Mouse (Mus musculus): Measurements from ENCODE around the gene Pqlc3. TPM values are rescaled to one million over a fixed set of nuclear protein-coding genes. Genes with fewer than 3 reads are reported as not detected.

Gene Pqlc3
- total RNA-seq, 2 experiments from 2014 or later, result 2.8 to 3.3 TPM

- peak; percentile 56 for DNase-seq (ENCODE audit: low spot score)
- intact Hi-C loops (cut with DNase I), result loop anchor here (1.0 to 5.0 kb wide), 2 partner anchors 203 to 294 kb away; no protein-coding TSS in a partner anchor
These were observed 11.1 kb upstream of the Pqlc3 start, which contains the start of gene 2410004P03Rik for GRCm38 (mm10) chr12:17011100-17011870. 2410004P03Rik (minus strand) TSS chr12:17011727.

- DNase-seq (ENCODE audit: low spot score), result no peak
- intact Hi-C loops (cut with DNase I), result no loop called here
These were observed 9.3 kb upstream of the Pqlc3 start for GRCm38 (mm10) chr12:17009466-17009865.

GRCm38 (mm10) chr12:17001211-17001610 lies 1.0 kb upstream of the Pqlc3 start:
- intact Hi-C loops (cut with DNase I), result no loop called here
- DNase-seq (ENCODE audit: low spot score), result no peak

- intact Hi-C loops (cut with DNase I), result no loop called here
- DNase-seq (ENCODE audit: low spot score), result no peak
These were observed 420 bp upstream of the Pqlc3 start for GRCm38 (mm10) chr12:17000628-17001027.

GRCm38 (mm10) chr12:16999146-16999545 lies 1.1 kb downstream of the Pqlc3 start:
- intact Hi-C loops (cut with DNase I), result no loop called here
- no peak for DNase-seq (ENCODE audit: low spot score)

- DNase-seq (ENCODE audit: low spot score), result no peak
- intact Hi-C loops (cut with DNase I), result no loop called here
These were observed 3.2 kb downstream of the Pqlc3 start for GRCm38 (mm10) chr12:16996886-16997462.

- no peak for DNase-seq (ENCODE audit: low spot score)
- intact Hi-C loops (cut with DNase I), result no loop called here
These were observed 3.9 kb downstream of the Pqlc3 start for GRCm38 (mm10) chr12:16996281-16996680.

- no peak for DNase-seq (ENCODE audit: low spot score)
- intact Hi-C loops (cut with DNase I), result no loop called here
These were observed 5.9 kb downstream of the Pqlc3 start for GRCm38 (mm10) chr12:16994291-16994690.

GRCm38 (mm10) chr12:16992355-16992754 lies 7.9 kb downstream of the Pqlc3 start:
- intact Hi-C loops (cut with DNase I), result no loop called here
- DNase-seq (ENCODE audit: low spot score), result no peak

GRCm38 (mm10) chr12:16991376-16991775 lies 8.8 kb downstream of the Pqlc3 start:
- intact Hi-C loops (cut with DNase I), result no loop called here
- DNase-seq (ENCODE audit: low spot score), result no peak

GRCm38 (mm10) chr12:16985778-16986177 lies 14.4 kb downstream of the Pqlc3 start:
- intact Hi-C loops (cut with DNase I), result no loop called here

GRCm38 (mm10) chr12:16977120-16977519 lies 23.1 kb downstream of the Pqlc3 start:
- intact Hi-C loops (cut with DNase I), result no loop called here
- no peak for DNase-seq (ENCODE audit: low spot score)

More at GRCm38 (mm10) chr12:16985778-16986177, 14.4 kb downstream of the Pqlc3 start:
- DNase-seq (ENCODE audit: low spot score), result no peak

GRCm38 (mm10) chr12:16966811-16967210 lies 33.4 kb downstream of the Pqlc3 start:
- intact Hi-C loops (cut with DNase I), result no loop called here
- DNase-seq (ENCODE audit: low spot score), result no peak

GRCm38 (mm10) chr12:16963354-16963753 lies 36.9 kb downstream of the Pqlc3 start:
- DNase-seq (ENCODE audit: low spot score), result no peak
- intact Hi-C loops (cut with DNase I), result loop anchor here (5.0 kb wide), 1 partner anchor 136 kb away; no protein-coding TSS in a partner anchor

- no peak for DNase-seq (ENCODE audit: low spot score)
- intact Hi-C loops (cut with DNase I), result no loop called here
These were observed 41.4 kb downstream of the Pqlc3 start for GRCm38 (mm10) chr12:16958851-16959250.

GRCm38 (mm10) chr12:16948239-16948638 lies 52.0 kb downstream of the Pqlc3 start:
- intact Hi-C loops (cut with DNase I), result no loop called here

GRCm38 (mm10) chr12:16941976-16942375 lies 58.2 kb downstream of the Pqlc3 start:
- no peak for DNase-seq (ENCODE audit: low spot score)
- intact Hi-C loops (cut with DNase I), result no loop called here

More at GRCm38 (mm10) chr12:16948239-16948638, 52.0 kb downstream of the Pqlc3 start:
- DNase-seq (ENCODE audit: low spot score), result no peak
